Mouse (Mus musculus): Measurements from ENCODE around the gene Pyroxd2.

DNA sequence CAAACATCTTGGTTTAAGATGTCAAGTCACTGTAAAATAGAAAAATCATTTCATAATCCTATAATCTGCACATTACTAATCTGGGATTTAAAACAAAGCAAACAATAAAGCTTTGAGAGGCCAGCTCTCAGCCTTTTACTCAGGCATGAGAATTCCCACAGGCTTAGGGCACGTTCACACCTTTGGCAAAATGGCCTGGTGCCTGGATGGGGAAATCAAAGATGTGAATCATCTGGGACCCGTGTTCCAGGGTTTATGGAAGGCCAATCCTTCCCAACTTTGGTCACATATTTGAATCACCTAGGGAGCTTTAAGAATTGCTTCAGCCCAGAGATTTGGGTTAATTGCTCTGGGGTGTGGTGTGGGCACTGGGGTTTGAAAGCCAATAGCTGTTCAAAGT, 45.3 kb upstream of the Pyroxd2 start:
- no peak for TF ChIP-seq POLR2A (IDR thresholded peaks at IDR 0.05; ENCODE audit: low read depth, low read length)
- TF ChIP-seq CTCF (IDR thresholded peaks at IDR 0.05; ENCODE audit: extremely low read depth, insufficient read depth, insufficient read length, insufficient replicate concordance): no peak

Data from spleen, adult 2 months (tissue).